Mouse (Mus musculus) megakaryocyte, embryonic 14.5 days (primary cell): ENCODE measurements at regions not wholly inside any gene's neighbourhood (a gene's known extent, or its start where the extent isn't known, plus 50 kb on each side); places are given as distances from the start of the nearest gene placed in this dataset.

Source experiments
- H3K27me3 ChIP-seq: replicated peaks from 2 replicates; pipeline ENCODE3; 2012; ENCODE audit warnings: inconsistent platforms
- H3K36me3 ChIP-seq: replicated peaks from 2 replicates; pipeline ENCODE3; 2012; ENCODE audit warnings: low read length, inconsistent platforms, mixed read lengths
- H3K4me1 ChIP-seq: 2 replicates; pipeline ENCODE4 v1.6.1; 2012; ENCODE audit warnings: inconsistent platforms
- H3K4me3 ChIP-seq: replicated peaks from 2 replicates; pipeline ENCODE3; 2012; ENCODE audit warnings: moderate library complexity, mild to moderate bottlenecking, inconsistent platforms
- H3K9me3 ChIP-seq: 2 replicates; pipeline ENCODE4 v1.6.1; 2012; ENCODE audit warnings: inconsistent platforms
- FLI1 ChIP-seq: IDR thresholded peaks from 2 replicates; pipeline ENCODE4 v1.6.1; 2012; ENCODE audit warnings: low read length, inconsistent platforms, mixed read lengths
- GATA1 ChIP-seq: IDR thresholded peaks from 3 replicates; pipeline ENCODE4 v1.6.1; 2012; ENCODE audit warnings: mixed read lengths, low read length, inconsistent platforms, borderline replicate concordance

GRCm38 (mm10) chr10:104456352-104456725 lies 262.5 kb downstream of the Gm4340 start:
- Histone ChIP-seq H3K9me3 (no peaks in the 10 kb centered on the region), H3K36me3 (no peaks in the 10 kb centered on the region), H3K27me3 (no peaks in the 10 kb centered on the region), H3K4me1 (peaks cover 6% of the 10 kb centered on the region; the same call in 1 of the 2 replicates), H3K4me3 (no peak overlapping the region)
- no peak for TF ChIP-seq GATA1
- TF ChIP-seq FLI1: no peak

GRCm38 (mm10) chr10:104486226-104486944 lies 292.5 kb downstream of the Gm4340 start:
- Histone ChIP-seq H3K4me1 (no peaks in the 10 kb centered on the region), H3K9me3 (no peaks in the 10 kb centered on the region), H3K36me3 (no peaks in the 10 kb centered on the region), H3K4me3 (no peak overlapping the region), H3K27me3 (no peaks in the 10 kb centered on the region)
- TF ChIP-seq FLI1: no peak
- TF ChIP-seq GATA1: no peak

GRCm38 (mm10) chr10:104489301-104489700 lies 295.5 kb downstream of the Gm4340 start:
- Histone ChIP-seq H3K9me3 (no peaks in the 10 kb centered on the region), H3K36me3 (no peaks in the 10 kb centered on the region), H3K4me1 (no peaks in the 10 kb centered on the region), H3K27me3 (no peaks in the 10 kb centered on the region), H3K4me3 (no peak overlapping the region)
- no peak for TF ChIP-seq GATA1

- Histone ChIP-seq H3K9me3 (no peaks in the 10 kb centered on the region), H3K4me3 (no peak overlapping the region), H3K27me3 (no peaks in the 10 kb centered on the region), H3K4me1 (no peaks in the 10 kb centered on the region), H3K36me3 (no peaks in the 10 kb centered on the region)
- TF ChIP-seq FLI1 (no peak), GATA1 (no peak)
These were observed 297.2 kb downstream of the Gm4340 start for GRCm38 (mm10) chr10:104490943-104491631.
